Mouse (Mus musculus) cerebellum, adult 9-10 months (tissue): ENCODE measurements around the gene Gkap1.

Experiments
- DNase-seq: peaks from one replicate; pipeline ENCODE4 v3.0.0; 2022

Gkap1 gene

DNA sequence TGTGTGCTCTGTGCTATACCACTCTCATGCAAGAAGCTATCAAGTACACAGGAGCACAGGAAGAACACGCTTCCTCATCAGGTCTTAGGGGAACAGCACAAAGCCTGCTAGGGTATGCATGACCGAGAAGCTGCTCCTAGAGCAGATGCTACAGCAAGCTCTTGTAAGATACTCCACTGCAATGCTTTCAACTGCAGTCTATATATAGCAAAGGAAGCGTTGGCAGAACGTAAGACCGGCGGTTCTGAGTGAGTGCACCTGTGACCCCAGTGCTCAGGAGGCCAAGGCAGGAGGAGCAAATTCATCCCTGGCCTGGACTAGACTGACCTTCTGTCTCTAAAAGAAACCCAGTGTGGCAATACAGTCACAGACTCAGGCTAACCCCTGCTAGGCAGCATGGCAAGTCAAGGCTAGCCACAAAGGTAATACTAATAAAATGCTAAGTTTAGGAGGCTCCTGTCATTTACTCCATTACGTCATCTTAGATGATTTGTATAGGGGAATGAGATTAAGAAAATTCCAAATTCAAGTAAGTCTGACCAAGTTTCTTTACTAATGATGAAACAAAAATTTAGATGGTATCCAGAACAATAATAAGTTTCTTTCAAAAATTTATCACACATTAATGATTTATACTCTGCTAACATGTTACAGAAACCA is 77.4 kb downstream of the Gkap1 start:
- no peak for DNase-seq

DNA sequence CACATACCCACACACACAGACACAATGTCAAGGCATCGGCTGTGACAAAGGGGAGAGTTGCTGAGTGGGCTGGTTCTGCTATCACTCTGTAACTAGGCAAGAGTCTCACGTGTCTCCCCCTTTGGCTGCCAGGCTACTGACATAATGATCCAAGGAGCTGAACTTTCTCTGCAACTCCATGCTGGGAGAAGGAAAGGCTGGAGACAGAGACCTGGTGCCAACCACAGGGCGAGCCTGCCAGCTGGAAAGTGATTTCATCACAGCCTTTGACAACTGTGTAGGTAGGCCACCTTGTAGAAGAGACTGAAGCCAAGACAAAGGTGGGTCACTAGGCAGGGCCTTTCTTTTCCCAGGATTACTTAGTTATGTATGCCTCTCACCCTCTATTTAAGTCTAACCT is 78.3 kb downstream of the Gkap1 start:
- DNase-seq = no peak

DNA sequence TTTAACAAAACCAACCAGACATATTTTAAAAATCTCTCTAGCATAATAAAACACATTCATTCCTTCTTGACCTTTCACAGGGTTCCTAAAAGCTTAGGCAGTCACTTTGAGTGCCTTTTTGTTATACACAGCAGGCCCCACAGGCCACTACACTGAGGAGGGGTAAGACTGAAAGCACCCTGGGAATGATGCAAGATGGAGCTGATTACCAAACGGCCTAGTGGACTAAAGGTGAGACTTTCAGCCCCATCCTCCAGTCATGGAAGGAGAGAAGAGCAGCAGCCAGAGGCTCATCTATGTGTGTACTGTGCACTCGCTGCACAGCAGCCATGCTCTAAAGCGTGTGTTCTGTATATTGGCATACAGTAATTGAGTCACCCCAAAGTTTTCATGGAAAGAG is 80.6 kb downstream of the Gkap1 start:
- no peak for DNase-seq

DNA sequence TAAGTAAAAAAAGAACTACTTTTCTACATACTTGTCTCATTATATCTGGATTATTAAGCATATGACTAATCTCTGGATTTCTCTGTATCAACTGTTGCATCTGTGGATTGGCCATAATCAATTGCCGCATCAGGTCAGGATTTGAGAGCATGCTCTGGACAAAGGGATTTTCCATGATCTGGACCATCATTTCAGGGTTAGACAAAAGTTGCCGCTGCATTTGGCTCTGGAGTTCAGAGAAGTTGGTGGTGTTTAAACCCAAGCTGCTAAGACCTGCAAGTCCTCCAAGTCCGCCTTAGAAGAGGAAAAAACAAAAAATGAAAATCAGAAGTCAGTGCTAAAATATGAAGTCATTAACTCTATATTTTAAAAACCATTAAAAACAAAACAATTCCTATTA is 82.3 kb downstream of the Gkap1 start:
- DNase-seq = no peak

DNA sequence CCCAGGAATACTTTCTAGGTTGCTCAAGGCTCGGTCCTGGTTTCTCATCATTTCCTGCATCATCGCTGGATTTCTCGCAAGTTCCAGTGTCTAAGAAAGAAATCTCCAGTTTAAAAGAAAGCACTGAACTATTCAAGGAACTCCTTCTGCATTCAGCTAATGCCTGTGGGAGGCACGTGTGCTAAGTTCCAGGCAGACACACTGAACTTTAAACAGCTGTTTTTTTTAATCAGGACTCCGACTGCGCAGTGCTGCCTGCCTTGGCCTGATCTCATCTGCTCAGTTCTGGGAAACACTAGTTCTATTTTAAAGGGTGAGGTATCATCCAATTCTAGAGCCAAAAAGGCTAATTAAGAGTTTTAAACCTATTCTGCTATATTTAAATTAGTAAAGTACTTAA is 83.4 kb downstream of the Gkap1 start:
- no peak for DNase-seq

DNA sequence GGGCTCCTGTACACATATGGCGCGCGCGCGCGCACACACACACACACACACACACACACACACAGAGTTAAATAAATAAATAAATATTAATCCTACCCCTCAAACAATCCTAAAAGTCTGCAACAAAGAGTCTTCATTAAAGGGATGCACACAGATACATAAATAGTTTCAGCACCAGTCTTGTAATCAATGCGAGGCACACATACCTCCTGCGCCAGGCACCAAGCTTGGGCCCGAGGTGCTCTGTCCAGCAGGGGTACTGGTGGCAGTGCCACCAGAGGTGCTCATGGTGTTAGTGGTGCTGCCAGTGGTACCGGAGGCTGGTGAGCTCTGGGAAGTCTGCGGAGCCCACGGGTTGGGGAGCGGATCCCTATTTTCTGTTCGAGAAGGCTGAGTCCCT is 84.0 kb downstream of the Gkap1 start:
- no peak for DNase-seq

DNA sequence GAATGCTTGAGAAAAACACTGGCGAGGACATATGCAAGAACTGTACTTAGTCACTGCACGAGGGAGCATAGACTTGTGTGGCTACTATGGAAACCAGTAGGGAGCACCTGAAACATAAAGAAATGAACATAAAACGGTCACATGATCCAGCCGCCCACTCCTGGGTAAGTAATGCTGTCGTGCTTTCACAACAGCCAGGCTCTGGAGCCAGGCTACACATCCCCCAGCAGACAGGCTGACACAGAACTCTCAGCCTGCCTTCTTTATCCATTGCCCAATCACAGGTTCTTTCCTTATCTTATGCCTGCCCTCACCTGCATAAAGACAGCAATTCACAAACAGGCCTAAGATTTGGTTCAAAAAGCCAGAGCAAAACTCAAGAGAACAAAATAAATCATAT is 86.0 kb downstream of the Gkap1 start:
- DNase-seq = no peak

DNA sequence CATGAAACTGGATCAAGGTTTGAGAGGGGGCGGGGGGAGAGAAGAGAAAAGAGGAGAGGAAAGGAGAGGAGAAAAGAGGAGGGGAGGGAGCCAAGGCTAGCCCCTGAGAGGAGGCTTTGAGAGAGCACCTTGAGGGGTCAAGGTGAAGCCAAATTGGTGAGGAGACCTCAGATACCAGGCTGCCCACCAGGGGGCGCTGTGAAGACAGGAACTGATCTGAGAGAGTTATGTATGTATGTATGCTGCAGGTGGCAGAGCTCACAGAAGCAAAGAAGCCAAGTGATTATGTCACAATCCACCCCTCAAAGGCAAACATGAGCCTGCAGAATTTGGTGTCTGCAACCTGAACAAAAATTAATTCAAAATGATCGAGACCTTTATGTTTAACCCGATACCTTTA is 87.1 kb downstream of the Gkap1 start:
- DNase-seq = peak; percentile 93

DNA sequence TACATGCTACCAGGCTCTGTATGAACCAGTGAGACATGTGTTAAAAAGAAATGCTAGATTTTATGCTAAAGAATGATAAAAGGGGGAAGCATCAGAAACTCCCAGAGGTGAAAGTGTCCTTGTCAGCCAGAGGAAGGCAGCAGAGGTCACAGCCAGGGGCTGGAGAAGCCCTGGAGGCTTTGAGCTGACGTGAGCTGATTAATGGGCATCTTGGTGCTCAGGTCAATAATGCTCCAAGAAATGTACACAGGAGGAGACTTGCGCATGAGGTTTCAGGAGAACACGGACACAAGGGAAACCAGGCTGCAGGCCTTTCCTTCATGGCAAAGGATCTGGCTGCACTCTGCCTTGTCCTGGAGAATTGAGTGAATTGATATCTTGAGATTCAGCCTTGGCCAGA is 87.7 kb downstream of the Gkap1 start:
- no peak for DNase-seq

DNA sequence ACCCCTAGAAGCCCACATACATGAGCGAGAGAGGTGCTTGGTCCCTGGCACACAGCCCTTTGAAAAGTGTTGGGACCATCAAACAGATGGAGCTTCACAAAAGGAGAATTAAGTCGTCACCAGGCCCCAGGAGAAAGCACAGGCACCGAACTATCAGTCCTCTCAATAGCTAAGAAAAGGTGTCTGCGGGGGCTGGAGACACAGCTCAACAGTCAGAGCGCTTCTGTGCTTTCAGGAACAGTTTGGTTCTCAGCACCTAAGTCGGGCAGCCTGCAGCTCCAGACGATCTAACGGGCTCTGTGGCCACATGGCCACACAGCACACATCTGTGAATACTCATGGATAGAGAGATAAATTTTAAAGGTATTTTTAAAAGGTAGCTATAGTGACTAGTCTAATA is 89.2 kb downstream of the Gkap1 start:
- DNase-seq = no peak

DNA sequence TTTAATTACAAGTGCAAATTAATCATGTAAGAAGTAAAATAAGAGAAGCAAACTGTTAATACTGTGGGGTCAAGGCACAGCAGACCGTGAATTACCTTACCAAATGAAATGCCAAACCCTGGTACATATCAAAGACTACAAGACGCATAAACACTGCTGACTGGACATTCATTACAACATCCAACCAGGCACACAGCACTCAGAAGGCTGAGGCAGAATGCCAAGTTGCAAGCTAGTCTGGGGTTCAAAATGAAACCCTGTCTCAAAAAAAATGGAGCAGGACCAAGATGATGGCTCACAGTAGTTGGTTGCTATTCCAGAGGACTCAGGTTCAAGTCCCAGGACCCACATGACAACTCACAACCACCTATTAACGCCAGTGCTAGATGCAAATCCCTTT is 91.4 kb downstream of the Gkap1 start:
- DNase-seq = no peak
